Mouse (Mus musculus): ENCODE measurements at regions not wholly inside any gene's neighbourhood (a gene's known extent, or its start where the extent isn't known, plus 50 kb on each side); places are given as distances from the start of the nearest gene placed in this dataset.

GRCm38 (mm10) chr17:69685625-69686257 is 246.6 kb downstream of the Akain1 start:
- TF ChIP-seq USF2 (IDR thresholded peaks at IDR 0.05; ENCODE audit: borderline replicate concordance in 1 of 2, insufficient read depth in 1 of 2, low read depth in 1 of 2, low read length in 2 of 2), result no peak
- TF ChIP-seq CTCF (IDR thresholded peaks at IDR 0.05 in 2 of 3, conservative IDR thresholded peaks at IDR 0.05 in 1 of 3; ENCODE audit: control insufficient read depth in 1 of 3, insufficient read depth in 1 of 3, low read depth in 2 of 3, low read length in 3 of 3, poor library complexity in 1 of 3, severe bottlenecking in 1 of 3), result no peak
- no peak for TF ChIP-seq MYB (IDR thresholded peaks at IDR 0.05; ENCODE audit: low read depth, low read length)
- no peak for TF ChIP-seq POLR2A (IDR thresholded peaks at IDR 0.05; ENCODE audit: control insufficient read depth in 1 of 2, insufficient read depth in 1 of 2, low read depth in 1 of 2, low read length in 2 of 2, poor library complexity in 1 of 2)
- TF ChIP-seq CHD1 (IDR thresholded peaks at IDR 0.05; ENCODE audit: low read depth, low read length), result no peak
- TF ChIP-seq ZMIZ1 (IDR thresholded peaks at IDR 0.05; ENCODE audit: low read depth, low read length), result no peak
- TF ChIP-seq MAFK (IDR thresholded peaks at IDR 0.05; ENCODE audit: borderline replicate concordance, low read depth, low read length), result no peak
- no peak for TF ChIP-seq EP300 (IDR thresholded peaks at IDR 0.05; ENCODE audit: low read depth in 1 of 2, low read length in 2 of 2)
- TF ChIP-seq NRF1 (IDR thresholded peaks at IDR 0.05; ENCODE audit: insufficient read depth, low read depth, low read length, poor library complexity, severe bottlenecking), result no peak
- no peak for TF ChIP-seq KAT2A (conservative IDR thresholded peaks at IDR 0.05; ENCODE audit: low read depth, low read length)
- no peak for TF ChIP-seq GATA1 (IDR thresholded peaks at IDR 0.05; ENCODE audit: low read depth, low read length)
- TF ChIP-seq GABPA (IDR thresholded peaks at IDR 0.05; ENCODE audit: low read depth, low read length), result no peak
- TF ChIP-seq RAD21 (IDR thresholded peaks at IDR 0.05; ENCODE audit: low read depth, low read length), result no peak
- no peak for TF ChIP-seq POLR2AphosphoS5 (IDR thresholded peaks at IDR 0.05; ENCODE audit: borderline replicate concordance, low read depth, low read length)
